Comparison of ENCODE assay signal across 8 mouse cellular contexts in the genomic region with DNA sequence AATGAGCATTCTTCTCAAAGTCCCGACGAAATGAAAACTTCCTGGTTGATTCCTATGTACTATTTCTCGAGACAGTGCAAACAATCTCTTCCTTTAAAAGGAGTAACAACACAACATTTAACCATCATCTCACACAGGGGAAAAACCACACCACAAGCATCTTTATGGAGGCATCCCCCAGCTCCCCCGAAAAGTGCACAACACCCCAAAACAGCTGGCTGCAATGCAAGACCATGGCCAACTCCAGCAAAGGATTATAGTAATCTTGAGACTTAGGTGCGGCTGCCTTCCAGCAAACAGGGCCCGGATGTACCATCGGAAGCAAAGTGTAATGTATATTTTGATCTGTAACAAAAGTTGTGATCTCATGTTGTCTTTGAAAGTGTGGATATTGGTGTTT. TPM values are rescaled to one million over a fixed set of nuclear protein-coding genes. Genes with fewer than 3 reads are reported as not detected.
DNase-seq lines count a peak whose midpoint lies in the region; ATAC-seq lines count a peak whose summit lies in the region.

No protein-coding gene starts in this region.

- peak overlapping the region; percentile 44 for H3K4me3 ChIP-seq in heart, embryonic 15.5 days
- peak overlapping the region; percentile 58 for H3K4me3 ChIP-seq in embryonic facial prominence, embryonic 12.5 days
- H3K4me3 ChIP-seq in intestine, embryonic 16.5 days (ENCODE audit: low read length), result peak overlapping the region; percentile 38

- no peaks in the 10 kb centered on the region for H3K9me3 ChIP-seq in heart, embryonic 15.5 days (replicated peaks)
- no peaks in the 10 kb centered on the region for H3K9me3 ChIP-seq in embryonic facial prominence, embryonic 12.5 days
- H3K9me3 ChIP-seq in intestine, embryonic 16.5 days (ENCODE audit: control insufficient read depth, low read length), result no peaks in the 10 kb centered on the region

- no peak for ATAC-seq in heart, embryonic 15.5 days (replicated peaks; ENCODE audit: insufficient number of reproducible peaks, insufficient read depth, low FRiP score, low read depth)
- ATAC-seq in embryonic facial prominence, embryonic 12.5 days (ENCODE audit: insufficient number of reproducible peaks, insufficient read depth, low FRiP score, low TSS enrichment), result no peak
- no peak for ATAC-seq in intestine, embryonic 16.5 days

- no peak for DNase-seq in heart, postnatal 14 days
- DNase-seq in neural tube, embryonic 10.5 days (ENCODE audit: extremely low spot score, low spot score), result peak; percentile 49
- no peak for DNase-seq in adrenal gland, postnatal 4 days (ENCODE audit: low spot score in 2 of 2)
- DNase-seq in kidney, postnatal 25 days, result no peak
- no peak for DNase-seq in left cerebral cortex, adult 9 months (ENCODE audit: low spot score in 2 of 2)

- H3K9ac ChIP-seq in heart, embryonic 15.5 days, result no peak overlapping the region
- H3K9ac ChIP-seq in embryonic facial prominence, embryonic 12.5 days, result peak overlapping the region; percentile 89
- no peak overlapping the region for H3K9ac ChIP-seq in intestine, embryonic 16.5 days (ENCODE audit: low read depth, low read length)

- H3K36me3 ChIP-seq in heart, embryonic 15.5 days, result no peaks in the 10 kb centered on the region
- no peaks in the 10 kb centered on the region for H3K36me3 ChIP-seq in embryonic facial prominence, embryonic 12.5 days
- H3K36me3 ChIP-seq in intestine, embryonic 16.5 days (ENCODE audit: control insufficient read depth, insufficient read depth, low read length), result no peaks in the 10 kb centered on the region

- intact Hi-C loops in heart, postnatal 14 days (cut with DNase I), result loop anchor here (10.0 kb wide), 1 partner anchor 259 kb away; no protein-coding TSS in a partner anchor

- WGBS in heart, embryonic 15.5 days, result 38% methylated on average over 7 of the region's 7 CpGs
- 2% methylated on average over 7 of the region's 7 CpGs for WGBS in embryonic facial prominence, embryonic 12.5 days
- 40% methylated on average over 7 of the region's 7 CpGs for WGBS in intestine, embryonic 16.5 days

- no peak overlapping the region for H3K27ac ChIP-seq in heart, embryonic 15.5 days
- H3K27ac ChIP-seq in embryonic facial prominence, embryonic 12.5 days, result peak overlapping the region; percentile 92
- H3K27ac ChIP-seq in intestine, embryonic 16.5 days (ENCODE audit: low read length), result no peak overlapping the region

- H3K27me3 ChIP-seq in heart, embryonic 15.5 days, result peaks cover 63% of the 10 kb centered on the region
- peaks cover 7% of the 10 kb centered on the region; the same call in 1 of the 2 replicates for H3K27me3 ChIP-seq in embryonic facial prominence, embryonic 12.5 days
- H3K27me3 ChIP-seq in intestine, embryonic 16.5 days (replicated peaks; ENCODE audit: control insufficient read depth, insufficient read depth, low read length), result peaks cover 41% of the 10 kb centered on the region

- H3K4me1 ChIP-seq in heart, embryonic 15.5 days (replicated peaks), result peaks cover 31% of the 10 kb centered on the region
- peaks cover 20% of the 10 kb centered on the region for H3K4me1 ChIP-seq in embryonic facial prominence, embryonic 12.5 days
- H3K4me1 ChIP-seq in intestine, embryonic 16.5 days (ENCODE audit: control insufficient read depth, insufficient read depth, low read length), result peaks cover 5% of the 10 kb centered on the region

- peak overlapping the region; percentile 63 for H3K4me2 ChIP-seq in heart, embryonic 15.5 days
- peak overlapping the region; percentile 78 for H3K4me2 ChIP-seq in embryonic facial prominence, embryonic 12.5 days (replicated peaks)
- peak overlapping the region; percentile 36; the same call in 1 of the 2 replicates for H3K4me2 ChIP-seq in intestine, embryonic 16.5 days (ENCODE audit: low read depth, low read length)

RNA-seq across cellular contexts. Expression of gene Mab21l1, which starts 1.8 kb away (rescaled TPM):
- polyA plus RNA-seq in heart, embryonic 15.5 days (2015; fragmentation: Nextera tagmentation; extraction: Ambion mirVana), result 0.34 and 0.91 TPM in 2 replicates
- total RNA-seq in heart, postnatal 14 days (2021), result not detected
- polyA plus RNA-seq in embryonic facial prominence, embryonic 12.5 days (2016; fragmentation: Nextera tagmentation; extraction: Ambion mirVana), result 70.0 and 78.4 TPM in 2 replicates
- 8.8 and 9.4 TPM in 2 replicates for polyA plus RNA-seq in intestine, embryonic 16.5 days (2015; fragmentation: Nextera tagmentation; extraction: Ambion mirVana)
- 1 to 10 TPM; 4.2 to 4.4 TPM for total RNA-seq in adrenal gland, postnatal 4 days (2021)
